Mouse (Mus musculus): ENCODE measurements around the gene Tex9. TPM values are rescaled to one million over a fixed set of nuclear protein-coding genes. Genes with fewer than 3 reads are reported as not detected.
"Not testable (repeated sequence)": the region's sequence is repeated elsewhere in the genome, so short reads cannot be mapped to it uniquely, and the experiment has no call there.

The Tex9 gene
- polyA plus RNA-seq, 1 experiment from 2014 or later = 69.6 TPM

- Histone ChIP-seq H3K27ac (replicated peaks) (peak overlapping the region; percentile 25; the same call in 1 of the 2 replicates), H3K4me1 (peaks cover 17% of the 10 kb centered on the region), H3K27me3 (ENCODE audit: low read depth, poor library complexity, severe bottlenecking) (no peaks in the 10 kb centered on the region; the same call in 1 of the 2 replicates), H3K36me3 (no peaks in the 10 kb centered on the region), H3K9me3 (replicated peaks) (0 out of 2 replicates have a peak, but pooled peaks cover 4% of the 10 kb centered on the region), H3K4me3 (no peak overlapping the region)
- 83% methylated on average over 11 of the region's 11 CpGs for WGBS
- DNase-seq (ENCODE audit: low spot score) = no peak
These were observed 69.7 kb downstream of the Tex9 start for GRCm38 (mm10) chr9:72422284-72422683.

- whole genome bisulfite sequencing = 88% methylated on average over 3 of the region's 3 CpGs
- Histone ChIP-seq H3K4me1 (peaks cover 17% of the 10 kb centered on the region), H3K4me3 (no peak overlapping the region), H3K9me3 (replicated peaks) (0 out of 2 replicates have a peak, but pooled peaks cover 4% of the 10 kb centered on the region), H3K27me3 (ENCODE audit: low read depth, poor library complexity, severe bottlenecking) (no peaks in the 10 kb centered on the region), H3K36me3 (no peaks in the 10 kb centered on the region), H3K27ac (replicated peaks) (no peak overlapping the region)
- no peak for DNase-seq (ENCODE audit: low spot score)
These were observed 71.5 kb downstream of the Tex9 start for GRCm38 (mm10) chr9:72420490-72420889.

- no peaks in the 10 kb centered on the region for H3K36me3 ChIP-seq
- peaks cover 17% of the 10 kb centered on the region for H3K4me1 ChIP-seq
- 0 out of 2 replicates have a peak, but pooled peaks cover 4% of the 10 kb centered on the region for H3K9me3 ChIP-seq (replicated peaks)
- H3K27ac ChIP-seq (replicated peaks) = no peak overlapping the region
- DNase-seq (ENCODE audit: low spot score) = no peak
- H3K4me3 ChIP-seq = no peak overlapping the region
- H3K27me3 ChIP-seq (ENCODE audit: low read depth, poor library complexity, severe bottlenecking) = no peaks in the 10 kb centered on the region
- 85% methylated on average over 3 of the region's 3 CpGs for WGBS
These were observed 73.6 kb downstream of the Tex9 start for GRCm38 (mm10) chr9:72418443-72418842.

- H3K4me1 ChIP-seq = peaks cover 17% of the 10 kb centered on the region
- H3K36me3 ChIP-seq = no peaks in the 10 kb centered on the region
- DNase-seq (ENCODE audit: low spot score) = no peak
- H3K4me3 ChIP-seq = no peak overlapping the region
- 90% methylated on average over 2 of the region's 2 CpGs for WGBS
- no peaks in the 10 kb centered on the region for H3K9me3 ChIP-seq (replicated peaks)
- no peaks in the 10 kb centered on the region for H3K27me3 ChIP-seq (ENCODE audit: low read depth, poor library complexity, severe bottlenecking)
- H3K27ac ChIP-seq (replicated peaks) = no peak overlapping the region
These were observed 80.3 kb downstream of the Tex9 start for GRCm38 (mm10) chr9:72411746-72412145.

- Histone ChIP-seq H3K4me1 (peaks cover 17% of the 10 kb centered on the region), H3K36me3 (no peaks in the 10 kb centered on the region), H3K27ac (replicated peaks) (no peak overlapping the region), H3K4me3 (no peak overlapping the region), H3K9me3 (replicated peaks) (no peaks in the 10 kb centered on the region), H3K27me3 (ENCODE audit: low read depth, poor library complexity, severe bottlenecking) (no peaks in the 10 kb centered on the region)
- 54% methylated on average over 15 of the region's 15 CpGs for WGBS
- DNase-seq (ENCODE audit: low spot score) = no peak
These were observed 82.4 kb downstream of the Tex9 start for GRCm38 (mm10) chr9:72409381-72410225.

- Histone ChIP-seq H3K4me1 (peaks cover 17% of the 10 kb centered on the region), H3K4me3 (peak overlapping the region; percentile 23; the same call in 1 of the 2 replicates), H3K27me3 (ENCODE audit: low read depth, poor library complexity, severe bottlenecking) (no peaks in the 10 kb centered on the region), H3K36me3 (no peaks in the 10 kb centered on the region), H3K9me3 (replicated peaks) (no peaks in the 10 kb centered on the region), H3K27ac (replicated peaks) (peak overlapping the region; percentile 39; the same call in 1 of the 2 replicates)
- WGBS = 16% methylated on average over 12 of the region's 12 CpGs
- DNase-seq (ENCODE audit: low spot score) = peak; percentile 83
These were observed 83.9 kb downstream of the Tex9 start for GRCm38 (mm10) chr9:72408131-72408586.

GRCm38 (mm10) chr9:72405882-72406638 lies 86.0 kb downstream of the Tex9 start:
- Histone ChIP-seq H3K27me3 (ENCODE audit: low read depth, poor library complexity, severe bottlenecking) (no peaks in the 10 kb centered on the region), H3K9me3 (replicated peaks) (no peaks in the 10 kb centered on the region), H3K36me3 (no peaks in the 10 kb centered on the region), H3K4me3 (no peak overlapping the region), H3K27ac (replicated peaks) (no peak overlapping the region), H3K4me1 (peaks cover 17% of the 10 kb centered on the region)
- WGBS = 92% methylated on average over 9 of the region's 9 CpGs
- DNase-seq (ENCODE audit: low spot score) = no peak

- DNase-seq (ENCODE audit: low spot score) = no peak
- Histone ChIP-seq H3K36me3 (no peaks in the 10 kb centered on the region), H3K4me1 (peaks cover 16% of the 10 kb centered on the region), H3K4me3 (no peak overlapping the region), H3K27me3 (ENCODE audit: low read depth, poor library complexity, severe bottlenecking) (no peaks in the 10 kb centered on the region), H3K27ac (replicated peaks) (no peak overlapping the region), H3K9me3 (replicated peaks) (no peaks in the 10 kb centered on the region)
- 73% methylated on average over 3 of the region's 3 CpGs for WGBS
These were observed 87.1 kb downstream of the Tex9 start for GRCm38 (mm10) chr9:72404934-72405333.

GRCm38 (mm10) chr9:72404446-72404845 lies 87.6 kb downstream of the Tex9 start:
- H3K4me3 ChIP-seq = no peak overlapping the region
- 87% methylated on average over 8 of the region's 8 CpGs for WGBS
- no peaks in the 10 kb centered on the region for H3K9me3 ChIP-seq (replicated peaks)
- no peaks in the 10 kb centered on the region for H3K27me3 ChIP-seq (ENCODE audit: low read depth, poor library complexity, severe bottlenecking)
- H3K4me1 ChIP-seq = peaks cover 11% of the 10 kb centered on the region
- no peak for DNase-seq (ENCODE audit: low spot score)
- H3K27ac ChIP-seq (replicated peaks) = no peak overlapping the region
- no peaks in the 10 kb centered on the region for H3K36me3 ChIP-seq

- peaks cover 6% of the 10 kb centered on the region; the same call in 1 of the 2 replicates for H3K4me1 ChIP-seq
- 81% methylated on average over 6 of the region's 6 CpGs for WGBS
- no peak for DNase-seq (ENCODE audit: low spot score)
- H3K4me3 ChIP-seq = no peak overlapping the region
- no peaks in the 10 kb centered on the region for H3K27me3 ChIP-seq (ENCODE audit: low read depth, poor library complexity, severe bottlenecking)
- H3K9me3 ChIP-seq (replicated peaks) = no peaks in the 10 kb centered on the region
- no peak overlapping the region for H3K27ac ChIP-seq (replicated peaks)
- no peaks in the 10 kb centered on the region for H3K36me3 ChIP-seq
These were observed 88.6 kb downstream of the Tex9 start for GRCm38 (mm10) chr9:72403421-72403820.

GRCm38 (mm10) chr9:72401769-72402168 lies 90.2 kb downstream of the Tex9 start:
- not testable (repeated sequence) for H3K4me1 ChIP-seq; DNase-seq (ENCODE audit: low spot score); H3K4me3 ChIP-seq; H3K27ac ChIP-seq (replicated peaks); H3K9me3 ChIP-seq (replicated peaks); H3K27me3 ChIP-seq (ENCODE audit: low read depth, poor library complexity, severe bottlenecking); H3K36me3 ChIP-seq
- 75% methylated on average over 4 of the region's 4 CpGs for WGBS
